Mouse (Mus musculus) left cerebral cortex, adult 18-20 months (tissue): ENCODE data around the gene Mecom. TPM values are rescaled to one million over a fixed set of nuclear protein-coding genes. Genes with fewer than 3 reads are reported as not detected.

ENCODE experiments used
- DNase-seq, 2 experiments: peaks; one replicate each; pipeline ENCODE4 v3.0.0; 2021 to 2022; ENCODE audit warnings: low spot score in 2 of 2, mixed read lengths in 1 of 2
- total RNA-seq, 2 experiments: library from RNA; stranded (reverse); gene quantifications; 2 replicates each; pipeline ENCODE4 v1.2.3; 2021

The Mecom gene
- total RNA-seq, 2 experiments from 2014 or later: 3.5 to 4.2 TPM

DNA sequence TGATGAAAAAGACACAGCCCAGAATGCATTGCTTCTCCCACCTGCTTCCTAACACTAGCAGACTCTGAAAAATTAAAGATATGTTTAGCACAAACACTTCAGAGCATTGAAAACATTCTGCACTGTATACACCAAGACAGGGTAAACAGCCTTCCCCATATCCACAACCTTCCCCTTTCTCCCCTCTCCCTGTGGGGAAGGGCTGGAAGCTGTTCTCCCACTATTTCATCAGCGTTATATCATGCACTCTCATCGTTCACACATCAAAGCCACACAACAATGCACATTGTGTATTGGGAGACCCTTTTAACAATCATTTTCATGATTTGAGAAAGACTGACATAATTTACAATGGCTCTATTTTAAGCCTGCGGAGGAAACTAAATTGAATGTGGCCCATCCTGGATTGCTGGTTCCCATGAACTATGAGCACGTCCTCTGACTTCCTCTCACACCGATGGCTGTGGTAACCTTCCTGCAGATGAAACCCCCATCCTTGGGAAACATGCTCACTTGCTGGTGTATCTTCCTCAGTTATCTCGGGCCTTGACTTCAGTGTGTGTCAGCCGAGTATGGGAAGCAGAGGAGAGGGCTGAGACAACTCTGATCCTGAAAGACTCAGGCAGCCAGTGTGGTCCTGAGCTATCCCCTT lies 566.4 kb downstream of the Mecom start:
- DNase-seq: no peak

DNA sequence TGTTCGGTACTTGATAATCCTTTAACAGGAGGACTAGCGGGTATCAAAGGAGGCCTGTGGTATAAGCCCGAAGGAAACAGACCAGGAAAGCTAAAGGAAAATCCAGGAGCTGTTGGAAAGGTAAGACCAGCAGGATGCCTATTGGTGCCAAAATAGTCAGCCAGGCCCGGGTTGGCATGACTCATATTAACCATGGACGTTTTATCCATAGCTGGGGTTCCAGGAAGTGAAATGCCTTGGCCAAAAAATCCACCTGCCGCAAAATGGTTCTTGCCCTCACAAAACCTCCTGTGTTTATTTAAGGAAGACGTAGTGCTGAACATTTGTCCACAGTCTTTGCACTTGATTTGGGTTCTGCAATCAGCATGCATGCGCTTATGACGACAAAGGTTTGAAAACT lies 567.3 kb downstream of the Mecom start:
- DNase-seq: no peak

DNA sequence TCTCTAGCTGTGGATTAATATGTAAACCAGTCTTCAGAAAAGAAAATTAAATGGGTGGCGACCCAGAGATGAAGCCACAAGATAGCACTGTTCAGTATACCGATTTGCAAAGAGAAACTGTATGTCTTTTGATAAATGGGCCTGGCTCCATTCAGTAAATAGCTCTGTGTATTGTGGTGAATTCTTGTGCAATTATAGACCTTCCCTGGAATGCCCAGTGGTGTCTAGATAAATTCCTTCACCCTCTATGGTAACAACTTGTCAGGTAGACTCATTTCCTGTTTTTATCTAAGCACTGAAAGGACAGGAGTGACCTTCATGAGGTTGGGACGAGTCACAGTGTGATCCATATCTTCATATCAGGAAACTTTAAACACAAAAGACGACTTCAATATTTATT lies 571.2 kb downstream of the Mecom start:
- no peak for DNase-seq

DNA sequence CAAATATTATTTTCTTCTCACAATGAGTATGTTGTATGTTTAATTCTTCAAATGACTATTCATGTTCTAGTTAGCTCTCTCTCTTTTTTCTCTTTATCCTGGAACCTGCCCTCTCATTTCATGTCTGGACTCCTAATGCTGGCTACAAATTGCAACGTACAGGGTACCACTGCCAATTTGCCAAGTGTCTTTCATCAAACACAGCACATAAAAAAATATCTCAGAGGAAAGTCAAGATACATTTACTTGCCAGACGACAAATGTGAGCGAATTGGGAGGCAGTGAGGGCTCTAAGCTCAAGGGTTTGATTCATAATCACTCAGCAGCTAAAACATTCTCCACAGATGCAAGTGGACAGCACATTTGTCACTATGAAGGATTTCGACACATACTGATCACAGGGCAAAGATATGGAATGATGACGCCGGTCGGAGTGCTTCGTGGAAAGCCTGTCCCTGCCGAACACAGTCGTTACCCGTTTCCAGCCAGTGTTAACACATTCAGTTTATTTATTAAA lies 579.3 kb downstream of the Mecom start:
- DNase-seq: no peak

DNA sequence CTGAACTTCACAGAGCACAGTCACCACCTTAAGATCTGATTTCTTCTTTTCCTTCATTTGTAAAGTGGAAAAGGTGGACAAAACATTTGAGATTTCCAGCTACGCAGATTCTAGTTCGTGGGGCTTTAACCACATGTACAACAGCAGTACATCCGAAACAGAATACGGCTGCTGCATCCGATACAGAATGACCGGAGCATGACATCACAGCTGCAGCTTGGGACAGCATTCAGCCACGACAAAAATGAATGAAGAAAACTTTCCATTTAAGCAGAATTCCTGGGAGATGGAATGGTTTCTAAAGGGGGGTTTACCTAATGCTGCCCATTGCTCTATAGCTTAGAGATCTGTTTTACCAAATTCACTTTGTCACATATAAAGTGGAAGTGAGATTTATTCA lies 583.9 kb downstream of the Mecom start:
- no peak for DNase-seq

DNA sequence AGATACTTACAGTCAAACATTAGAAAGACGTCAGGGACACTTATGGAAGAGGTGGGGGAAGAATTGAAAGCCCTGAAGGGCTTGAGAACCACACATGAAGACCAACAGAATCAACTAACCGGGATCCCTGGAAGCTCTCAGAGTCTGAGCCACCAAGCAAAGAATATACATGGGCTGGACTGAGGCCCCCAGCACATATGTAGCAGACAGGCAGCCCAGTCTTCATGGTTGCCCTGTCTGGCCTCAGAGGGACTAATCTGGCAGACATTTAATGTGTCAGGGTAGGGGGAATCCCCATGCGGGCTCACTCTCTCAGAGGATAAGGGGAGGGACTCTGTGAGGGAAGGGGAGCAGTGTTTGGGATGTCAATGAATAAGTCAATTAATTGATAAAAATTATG lies 584.4 kb downstream of the Mecom start:
- DNase-seq: no peak

DNA sequence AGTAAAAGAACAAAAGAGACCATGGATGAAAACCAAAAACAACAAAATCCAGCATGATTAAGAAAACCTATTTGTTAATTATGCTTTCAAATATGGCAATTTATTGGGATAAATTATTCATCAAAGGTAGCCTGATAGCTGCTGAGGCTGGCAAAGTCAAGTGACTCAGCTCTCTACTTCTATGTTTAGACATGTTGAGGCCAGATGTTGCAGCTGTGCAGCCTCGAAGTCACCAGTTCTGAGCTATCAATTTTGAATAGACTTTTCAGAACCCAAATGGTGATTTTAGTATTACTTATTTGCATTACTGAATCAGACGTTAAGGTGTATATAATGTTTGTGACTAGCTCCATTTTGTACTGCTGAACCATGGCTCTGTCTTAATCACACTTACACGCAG lies 588.8 kb downstream of the Mecom start:
- DNase-seq: no peak

DNA sequence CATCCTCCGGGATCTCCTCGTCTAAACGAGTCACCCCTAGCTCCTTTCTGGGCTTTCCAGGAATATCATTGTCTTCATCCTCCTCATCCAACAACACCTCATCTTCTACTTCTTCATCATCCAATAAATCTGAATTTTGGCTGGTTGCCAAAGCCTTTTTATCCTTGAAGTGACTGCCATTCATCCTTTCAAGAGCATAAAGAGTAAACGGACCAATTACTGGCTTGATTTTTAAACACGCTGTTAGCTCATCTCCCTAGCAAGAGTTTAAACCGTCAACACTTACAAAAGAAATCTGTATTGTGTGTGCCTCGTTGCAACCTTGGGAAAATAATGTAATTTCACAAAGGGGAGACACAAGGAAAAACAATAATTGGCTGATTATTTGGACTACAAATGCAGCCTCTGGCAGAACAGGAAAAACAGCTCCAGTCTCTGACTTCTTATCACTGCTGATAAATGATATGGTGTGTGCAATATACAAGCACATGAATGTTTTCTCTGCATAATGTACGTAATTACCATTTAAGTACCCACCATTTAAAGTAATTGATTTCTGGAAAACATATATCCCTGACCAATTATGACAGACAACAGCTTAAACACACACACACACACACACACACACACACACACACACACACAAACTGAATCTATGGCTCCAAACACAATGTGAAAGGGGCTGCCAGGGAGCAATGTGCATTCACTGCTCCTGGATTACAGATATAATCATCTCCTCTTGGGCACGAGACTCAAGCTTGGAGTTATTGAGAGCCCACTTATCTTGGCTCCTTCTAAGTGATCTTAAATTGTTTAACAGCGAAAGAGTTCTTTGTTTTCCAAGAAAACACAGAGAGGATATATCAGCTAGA lies 590.2 kb downstream of the Mecom start:
- DNase-seq: no peak

DNA sequence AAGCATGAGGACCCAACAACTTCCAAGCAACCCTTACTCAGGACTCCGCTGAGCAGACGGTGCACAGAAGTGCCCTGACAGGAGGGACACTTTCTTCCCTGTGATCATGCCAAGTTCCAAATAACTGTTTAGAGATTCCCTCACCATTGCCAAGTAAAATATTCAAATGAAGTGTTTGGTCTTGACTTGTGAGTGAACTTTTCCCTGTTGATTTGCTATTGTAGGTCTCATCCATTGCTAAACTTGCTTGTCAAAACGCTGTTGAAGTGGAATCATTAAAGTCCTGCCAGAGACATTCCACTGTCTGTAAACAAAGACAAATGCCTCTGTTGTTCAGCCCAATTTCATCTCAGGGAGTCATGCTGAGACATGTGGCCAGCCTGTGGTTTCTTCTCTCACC lies 594.5 kb downstream of the Mecom start:
- no peak for DNase-seq

DNA sequence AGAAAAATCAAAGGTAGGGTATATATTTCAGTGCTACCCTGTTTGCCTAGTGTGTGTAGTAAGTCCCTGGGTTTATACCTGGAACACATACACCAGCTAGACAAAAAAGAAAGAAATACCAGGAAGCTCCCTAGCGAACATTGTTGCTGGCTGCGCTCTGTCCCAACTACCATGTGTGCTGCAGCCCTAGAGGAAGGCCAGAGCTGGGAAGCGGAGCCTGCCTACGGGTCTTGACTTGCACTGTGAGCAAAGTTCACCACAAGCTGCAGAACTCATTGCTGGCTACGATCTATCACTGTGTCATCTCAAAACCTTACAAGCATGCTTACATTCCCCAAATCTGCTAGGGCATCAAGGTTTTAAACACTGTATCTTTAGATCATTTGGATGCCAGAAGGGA lies 597.0 kb downstream of the Mecom start:
- DNase-seq: no peak

DNA sequence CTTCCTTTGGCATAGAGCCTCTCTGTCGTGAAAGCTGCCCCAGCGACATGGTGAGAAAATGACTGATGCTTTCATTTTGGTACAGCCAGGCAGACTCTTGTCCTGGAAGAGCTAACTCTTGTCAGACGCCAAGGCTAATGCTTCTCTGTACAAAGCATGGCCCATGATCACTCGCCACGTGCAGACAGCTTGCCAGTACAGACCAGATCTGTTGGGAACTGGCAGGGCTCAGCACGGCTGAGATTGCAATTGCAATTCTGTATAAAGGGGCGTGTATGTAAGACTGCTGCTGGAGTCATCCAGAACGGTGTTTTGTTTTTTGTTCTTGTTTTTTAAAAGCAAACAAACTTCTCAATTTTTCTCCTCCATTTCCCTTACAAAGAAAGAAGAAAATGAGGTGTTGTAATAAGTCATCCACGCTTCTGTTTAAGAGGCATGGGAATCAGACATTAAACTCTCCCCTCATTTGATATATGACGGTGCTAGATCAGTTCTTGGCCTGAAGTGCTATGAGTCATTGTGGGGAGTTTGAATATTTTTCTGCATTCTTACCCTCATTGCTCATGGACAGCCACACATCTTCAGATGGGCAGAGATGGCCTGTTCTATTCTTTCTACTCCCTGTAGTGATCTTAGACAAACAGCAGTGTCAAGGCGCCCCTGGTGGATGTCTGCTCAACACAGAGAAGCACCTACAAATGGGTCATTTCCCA lies 644.1 kb downstream of the Mecom start:
- DNase-seq: no peak

Other genes starting within 250 kb of the Mecom start
- 1 to 10 TPM; 1.1 to 1.2 TPM for gene Actrt3, start 51.9 kb upstream of the Mecom start, total RNA-seq
- gene Mynn, start 54.1 kb upstream of the Mecom start, total RNA-seq: 10 to 100 TPM; 19.0 to 21.3 TPM
- not detected for gene Lrriq4, start 96.5 kb upstream of the Mecom start, total RNA-seq
- not detected for gene Lrrc34, start 99.9 kb upstream of the Mecom start, total RNA-seq
- gene Lrrc31, start 151.8 kb upstream of the Mecom start, total RNA-seq: not detected
- gene Samd7, start 198.3 kb upstream of the Mecom start, total RNA-seq: not detected
- 100 to 1,000 TPM; 106 to 110 TPM for gene Sec62, start 244.9 kb upstream of the Mecom start, total RNA-seq